In genomic region chrX:52514553-52514952, GRCm38 (mm10) we compare ENCODE assay signal across 11 mouse cellular contexts.
DNase-seq lines count a peak whose midpoint lies in the region; ATAC-seq and TF ChIP-seq lines count a peak whose summit lies in the region.
"Had no signal": no experiment of that assay in that cellular context is flagged by ENCODE, and none has a peak within 500 bp of the region (broad histone marks: within the 10 kb centered on the region; RNA-seq: fewer than 3 reads in every experiment).

No protein-coding gene starts in this region.

- no peaks in the 10 kb centered on the region for H3K27me3 ChIP-seq in hindbrain, embryonic 11.5 days (ENCODE audit: control insufficient read depth, insufficient read depth, low read length)
- H3K27me3 ChIP-seq in hindbrain, embryonic 12.5 days = no peaks in the 10 kb centered on the region
- no peaks in the 10 kb centered on the region for H3K27me3 ChIP-seq in limb, embryonic 14.5 days (ENCODE audit: control insufficient read depth, insufficient read depth, low read length)
- no peaks in the 10 kb centered on the region for H3K27me3 ChIP-seq in neural tube, embryonic 15.5 days (replicated peaks)
- H3K27me3 ChIP-seq: liver, embryonic 15.5 days; midbrain, embryonic 15.5 days had no signal

- no peak for TF ChIP-seq POLR2A in limb, embryonic 14.5 days (IDR thresholded peaks at IDR 0.05; ENCODE audit: borderline replicate concordance, extremely low read depth, insufficient read depth, insufficient read length)

- H3K9me3 ChIP-seq in hindbrain, embryonic 11.5 days (ENCODE audit: control insufficient read depth, low read length) = no peaks in the 10 kb centered on the region
- H3K9me3 ChIP-seq in hindbrain, embryonic 12.5 days (replicated peaks) = no peaks in the 10 kb centered on the region
- no peaks in the 10 kb centered on the region for H3K9me3 ChIP-seq in limb, embryonic 14.5 days (ENCODE audit: control insufficient read depth, low read length)
- no peaks in the 10 kb centered on the region for H3K9me3 ChIP-seq in neural tube, embryonic 15.5 days (replicated peaks)
- H3K9me3 ChIP-seq: liver, embryonic 15.5 days; midbrain, embryonic 15.5 days had no signal

- no peak overlapping the region for H3K4me3 ChIP-seq in hindbrain, embryonic 11.5 days (ENCODE audit: low read depth, low read length)
- no peak overlapping the region for H3K4me3 ChIP-seq in hindbrain, embryonic 12.5 days
- no peak overlapping the region for H3K4me3 ChIP-seq in limb, embryonic 14.5 days (replicated peaks; ENCODE audit: low read length)
- no peak overlapping the region for H3K4me3 ChIP-seq in neural tube, embryonic 15.5 days (replicated peaks)
- H3K4me3 ChIP-seq: liver, embryonic 15.5 days; midbrain, embryonic 15.5 days had no signal

- no peak overlapping the region for H3K4me2 ChIP-seq in hindbrain, embryonic 11.5 days (replicated peaks; ENCODE audit: low read depth, low read length)
- no peak overlapping the region for H3K4me2 ChIP-seq in hindbrain, embryonic 12.5 days (replicated peaks)
- H3K4me2 ChIP-seq in limb, embryonic 14.5 days (replicated peaks; ENCODE audit: low read depth, low read length, severe bottlenecking) = no peak overlapping the region
- H3K4me2 ChIP-seq in neural tube, embryonic 15.5 days = no peak overlapping the region
- H3K4me2 ChIP-seq: liver, embryonic 15.5 days; midbrain, embryonic 15.5 days had no signal

- no peaks in the 10 kb centered on the region for H3K4me1 ChIP-seq in hindbrain, embryonic 11.5 days (replicated peaks; ENCODE audit: control insufficient read depth, insufficient read depth, low read length)
- no peaks in the 10 kb centered on the region for H3K4me1 ChIP-seq in hindbrain, embryonic 12.5 days
- H3K4me1 ChIP-seq in limb, embryonic 14.5 days (ENCODE audit: control insufficient read depth, insufficient read depth, low read length) = peaks cover 13% of the 10 kb centered on the region
- H3K4me1 ChIP-seq in neural tube, embryonic 15.5 days = no peaks in the 10 kb centered on the region
- H3K4me1 ChIP-seq: liver, embryonic 15.5 days; midbrain, embryonic 15.5 days had no signal

- WGBS in hindbrain, embryonic 11.5 days = 37% methylated on average over 3 of the region's 3 CpGs
- WGBS in hindbrain, embryonic 12.5 days = 61% methylated on average over 3 of the region's 3 CpGs
- 21% methylated on average over 3 of the region's 3 CpGs for WGBS in limb, embryonic 14.5 days
- whole genome bisulfite sequencing in neural tube, embryonic 15.5 days = 51% methylated on average over 3 of the region's 3 CpGs

- no peak overlapping the region for H3K27ac ChIP-seq in hindbrain, embryonic 11.5 days (ENCODE audit: low read depth, low read length)
- no peak overlapping the region for H3K27ac ChIP-seq in hindbrain, embryonic 12.5 days
- no peak overlapping the region; the same call in 1 of the 2 replicates for H3K27ac ChIP-seq in limb, embryonic 14.5 days (replicated peaks; ENCODE audit: low read depth, low read length)
- H3K27ac ChIP-seq in neural tube, embryonic 15.5 days (replicated peaks) = no peak overlapping the region
- H3K27ac ChIP-seq: liver, embryonic 15.5 days; midbrain, embryonic 15.5 days had no signal

- ATAC-seq in hindbrain, embryonic 11.5 days (ENCODE audit: low FRiP score) = no peak
- no peak for ATAC-seq in hindbrain, embryonic 12.5 days (ENCODE audit: low FRiP score)
- ATAC-seq in limb, embryonic 14.5 days (ENCODE audit: low FRiP score, low read depth) = peak; percentile 89
- ATAC-seq in neural tube, embryonic 15.5 days (ENCODE audit: low FRiP score) = no peak
- ATAC-seq: midbrain, embryonic 15.5 days had no signal

- no peaks in the 10 kb centered on the region for H3K36me3 ChIP-seq in hindbrain, embryonic 11.5 days (ENCODE audit: control insufficient read depth, insufficient read depth, low read length)
- no peaks in the 10 kb centered on the region for H3K36me3 ChIP-seq in hindbrain, embryonic 12.5 days
- no peaks in the 10 kb centered on the region for H3K36me3 ChIP-seq in limb, embryonic 14.5 days (ENCODE audit: control insufficient read depth, insufficient read depth, low read length)
- no peaks in the 10 kb centered on the region for H3K36me3 ChIP-seq in neural tube, embryonic 15.5 days
- H3K36me3 ChIP-seq: liver, embryonic 15.5 days; midbrain, embryonic 15.5 days had no signal

- no peak overlapping the region for H3K9ac ChIP-seq in hindbrain, embryonic 11.5 days (ENCODE audit: low read depth, low read length)
- no peak overlapping the region for H3K9ac ChIP-seq in hindbrain, embryonic 12.5 days
- H3K9ac ChIP-seq in limb, embryonic 14.5 days (ENCODE audit: low read depth, low read length, severe bottlenecking) = no peak overlapping the region
- no peak overlapping the region for H3K9ac ChIP-seq in neural tube, embryonic 15.5 days (replicated peaks)
- H3K9ac ChIP-seq: liver, embryonic 15.5 days; midbrain, embryonic 15.5 days had no signal

- peak; percentile 37 for DNase-seq in embryo, embryonic 11 days
- DNase-seq in embryo, embryonic 10 days (ENCODE audit: low spot score) = no peak
- DNase-seq in hindbrain, embryonic 11.5 days (ENCODE audit: low spot score) = peak; percentile 10
- peak; percentile 5 for DNase-seq in lung, postnatal 10 days
- DNase-seq in lung, adult 18-20 months = no peak
- DNase-seq in limb, embryonic 14.5 days (ENCODE audit: low spot score) = peak; percentile 73
- DNase-seq: thymus, postnatal 36 days had no signal

Comparison
In these comparisons a context has a peak if more than half of its experiments do, and no peak if none do; other contexts are left out.
1. DNase-seq: peak in embryo, embryonic 11 days (single experiment), hindbrain, embryonic 11.5 days (single experiment), lung, postnatal 10 days (single experiment) and limb, embryonic 14.5 days (single experiment); none in embryo, embryonic 10 days (single experiment) and lung, adult 18-20 months (0 of 2).